Mouse (Mus musculus) Patski (cell line): ENCODE results near the gene Sstr2. TPM values are rescaled to one million over a fixed set of nuclear protein-coding genes. Genes with fewer than 3 reads are reported as not detected.

ENCODE experiments used
- ATAC-seq: fragments of 100-300 bp; one replicate; pipeline ENCODE4 v1.8.0; 2021
- CTCF ChIA-PET: fragments of 350-600 bp; sonication (Branson Sonifier 250); formaldehyde crosslinking; loops from one replicate; lab custom pipeline; 2022; ENCODE audit warnings: inconsistent platforms; lab: Charles Lee
- POLR2A ChIA-PET: fragments of 350-600 bp; sonication (Branson Sonifier 250); formaldehyde crosslinking; loops from one replicate; lab custom pipeline; 2022; ENCODE audit warnings: antibody characterized with exemption, inconsistent platforms; lab: Charles Lee
- DNase-seq: peaks from one replicate; pipeline ENCODE4 v3.0.0-alpha.2; 2011; ENCODE audit warnings: low read depth, low spot score
- H3K27me3 ChIP-seq: fragments of 371-371 bp; one replicate; pipeline ENCODE4 v1.5.1; 2021
- CTCF ChIP-seq: fragments of 100-300 bp; IDR thresholded peaks from one replicate; pipeline ENCODE4 v1.5.1; 2021
- in situ Hi-C: fragments of 300-500 bp; cut with MboI; formaldehyde crosslinking; loops from 3 replicates; pipeline ENCODE4 v1.11.1; 2018; ENCODE audit warnings: low pct_unique_long_range_greater_than_20kb, mixed read lengths
- polyA plus RNA-seq: library from polyadenylated mRNA; unstranded; gene quantifications from one replicate; pipeline ENCODE4 v1.2.3, GENCODE M21; 2021

Gene Sstr2
- polyA plus RNA-seq, 1 experiment from 2014 or later, result 2.1 TPM

- DNase-seq (no peak), ATAC-seq (no peak)
- H3K27me3 ChIP-seq, result no peaks in the 10 kb centered on the region
- ChIA-PET CTCF (interaction anchor here (1.1 to 3.8 kb wide), 3 partner anchors 9 to 444 kb away, joined by 3 to 30 read pairs (median 4); no protein-coding TSS in a partner anchor), POLR2A (no interaction called here)
- no peak for TF ChIP-seq CTCF
- in situ Hi-C loops, result no loop called here
These were observed 408 bp downstream of the Sstr2 start for GRCm38 (mm10) chr11:113619420-113620080.

GRCm38 (mm10) chr11:113621001-113621400 is 1.9 kb downstream of the Sstr2 start:
- no peak for TF ChIP-seq CTCF
- ChIA-PET CTCF (no interaction called here), POLR2A (no interaction called here)
- DNase-seq, result no peak
- no peaks in the 10 kb centered on the region for H3K27me3 ChIP-seq
- in situ Hi-C loops, result no loop called here
- ATAC-seq, result no peak

- no peak for ATAC-seq
- H3K27me3 ChIP-seq, result no peaks in the 10 kb centered on the region
- DNase-seq, result no peak
- ChIA-PET CTCF (no interaction called here), POLR2A (interaction anchor here (0.6 kb wide), 1 partner anchor 124 kb away, joined by 3 read pairs; no protein-coding TSS in a partner anchor)
- TF ChIP-seq CTCF, result no peak
- in situ Hi-C loops, result no loop called here
These were observed 2.9 kb downstream of the Sstr2 start for GRCm38 (mm10) chr11:113622028-113622427.

GRCm38 (mm10) chr11:113625437-113625836 is 6.3 kb downstream of the Sstr2 start:
- ChIA-PET CTCF (no interaction called here), POLR2A (no interaction called here)
- ATAC-seq, result no peak
- no peak for DNase-seq
- TF ChIP-seq CTCF, result no peak
- in situ Hi-C loops, result loop anchor here (5.0 to 25.0 kb wide), 4 partner anchors 133 to 1463 kb away; no protein-coding TSS in a partner anchor
- H3K27me3 ChIP-seq, result no peaks in the 10 kb centered on the region

GRCm38 (mm10) chr11:113627785-113628184 is 8.6 kb downstream of the Sstr2 start:
- H3K27me3 ChIP-seq, result no peaks in the 10 kb centered on the region
- POLR2A ChIA-PET, result no interaction called here
- CTCF ChIA-PET, result interaction anchor here (1.0 to 2.0 kb wide), 11 partner anchors 8 to 454 kb away, joined by 3 to 11 read pairs (median 4); partner anchors contain the start of gene Sstr2
- ATAC-seq, result no peak
- DNase-seq, result no peak
- TF ChIP-seq CTCF, result no peak
- in situ Hi-C loops, result loop anchor here (5.0 to 25.0 kb wide), 4 partner anchors 135 to 1465 kb away; no protein-coding TSS in a partner anchor

- in situ Hi-C loops, result loop anchor here (5.0 to 25.0 kb wide), 4 partner anchors 333 to 1468 kb away; no protein-coding TSS in a partner anchor
- ChIA-PET POLR2A (interaction anchor here (0.9 kb wide), 1 partner anchor 18 kb away, joined by 4 read pairs; no protein-coding TSS in a partner anchor), CTCF (interaction anchor here (0.9 to 3.0 kb wide), 10 partner anchors 13 to 456 kb away, joined by 3 to 19 read pairs (median 3); no protein-coding TSS in a partner anchor)
These were observed 11.5 kb downstream of the Sstr2 start for GRCm38 (mm10) chr11:113630642-113631041.

GRCm38 (mm10) chr11:113631302-113631701 is 12.2 kb downstream of the Sstr2 start:
- TF ChIP-seq CTCF, result no peak
- H3K27me3 ChIP-seq, result no peaks in the 10 kb centered on the region
- in situ Hi-C loops, result loop anchor here (5.0 to 25.0 kb wide), 4 partner anchors 334 to 1469 kb away; no protein-coding TSS in a partner anchor
- ChIA-PET CTCF (interaction anchor here (1.0 to 3.0 kb wide), 6 partner anchors 13 to 457 kb away, joined by 3 to 19 read pairs (median 4); no protein-coding TSS in a partner anchor), POLR2A (interaction anchor here (0.7 to 0.9 kb wide), 2 partner anchors 19 to 338 kb away, joined by 4 to 5 read pairs; no protein-coding TSS in a partner anchor)
- no peak for ATAC-seq
- DNase-seq, result no peak

More at GRCm38 (mm10) chr11:113630642-113631041, 11.5 kb downstream of the Sstr2 start:
- TF ChIP-seq CTCF, result peak; percentile 57
- DNase-seq, result no peak
- H3K27me3 ChIP-seq, result no peaks in the 10 kb centered on the region
- ATAC-seq, result no peak

- DNase-seq, result no peak
- no peak for ATAC-seq
- no peaks in the 10 kb centered on the region for H3K27me3 ChIP-seq
- POLR2A ChIA-PET, result interaction anchor here (0.7 kb wide), 1 partner anchor 339 kb away, joined by 5 read pairs; no protein-coding TSS in a partner anchor
- CTCF ChIA-PET, result interaction anchor here (1.0 to 3.0 kb wide), 3 partner anchors 306 to 457 kb away, joined by 3 to 19 read pairs (median 16); no protein-coding TSS in a partner anchor
- in situ Hi-C loops, result loop anchor here (5.0 to 25.0 kb wide), 4 partner anchors 335 to 1470 kb away; no protein-coding TSS in a partner anchor
- no peak for TF ChIP-seq CTCF
These were observed 12.7 kb downstream of the Sstr2 start for GRCm38 (mm10) chr11:113631862-113632261.

GRCm38 (mm10) chr11:113632303-113632702 is 13.2 kb downstream of the Sstr2 start:
- ATAC-seq, result no peak
- in situ Hi-C loops, result loop anchor here (5.0 to 25.0 kb wide), 4 partner anchors 335 to 1470 kb away; no protein-coding TSS in a partner anchor
- ChIA-PET CTCF (interaction anchor here (3.0 kb wide), 1 partner anchor 335 kb away, joined by 16 read pairs; no protein-coding TSS in a partner anchor), POLR2A (no interaction called here)
- DNase-seq, result no peak
- no peak for TF ChIP-seq CTCF
- H3K27me3 ChIP-seq, result no peaks in the 10 kb centered on the region

GRCm38 (mm10) chr11:113633398-113633797 is 14.3 kb downstream of the Sstr2 start:
- ChIA-PET CTCF (interaction anchor here (0.8 to 1.0 kb wide), 3 partner anchors 336 to 458 kb away, joined by 3 read pairs; no protein-coding TSS in a partner anchor), POLR2A (interaction anchor here (0.8 kb wide), 1 partner anchor 337 kb away, joined by 3 read pairs; no protein-coding TSS in a partner anchor)
- in situ Hi-C loops, result loop anchor here (5.0 to 25.0 kb wide), 4 partner anchors 336 to 1471 kb away; no protein-coding TSS in a partner anchor
- no peaks in the 10 kb centered on the region for H3K27me3 ChIP-seq
- ATAC-seq, result no peak
- DNase-seq, result no peak
- TF ChIP-seq CTCF, result no peak
